Mouse (Mus musculus) forebrain, embryonic 14.5 days (tissue): ENCODE measurements at regions not wholly inside any gene's neighbourhood (a gene's known extent, or its start where the extent isn't known, plus 50 kb on each side); places are given as distances from the start of the nearest gene placed in this dataset.

Source experiments
- ATAC-seq: fragments of 200-750 bp; cut with Nextera tagmentation; 2 replicates; pipeline ENCODE4 v1.8.0; 2017; ENCODE audit warnings: mild to moderate bottlenecking, moderate library complexity
- DNase-seq: peaks from one replicate; pipeline ENCODE4 v3.0.0-alpha.2; 2015; ENCODE audit warnings: low spot score
- H3K27ac ChIP-seq: fragments of 300-500 bp; sonication (generic); 2 replicates; pipeline ENCODE4 v1.5.1; 2014; ENCODE audit warnings: low read depth, mild to moderate bottlenecking, control low read depth, low read length, moderate library complexity
- H3K27me3 ChIP-seq: fragments of 300-500 bp; sonication (generic); replicated peaks from 2 replicates; pipeline ENCODE4 v1.6.1; 2014; ENCODE audit warnings: low read length, control low read depth, mixed read lengths; ENCODE audit not compliant: control insufficient read depth, insufficient read depth
- H3K36me3 ChIP-seq: fragments of 300-500 bp; sonication (generic); 2 replicates; pipeline ENCODE4 v1.6.1; 2014; ENCODE audit warnings: low read length, control low read depth; ENCODE audit not compliant: control insufficient read depth, insufficient read depth
- H3K4me1 ChIP-seq: fragments of 300-500 bp; sonication (generic); 2 replicates; pipeline ENCODE4 v1.6.1; 2014; ENCODE audit warnings: antibody characterized with exemption, low read length, control low read depth; ENCODE audit not compliant: control insufficient read depth, insufficient read depth
- H3K4me2 ChIP-seq: fragments of 300-500 bp; sonication (generic); 2 replicates; pipeline ENCODE4 v1.6.1; 2014; ENCODE audit warnings: mild to moderate bottlenecking, control low read depth, low read length
- H3K4me3 ChIP-seq: fragments of 300-500 bp; sonication (generic); 2 replicates; pipeline ENCODE4 v1.5.1; 2014; ENCODE audit warnings: low read depth, low read length, control low read depth
- H3K9ac ChIP-seq: fragments of 300-500 bp; sonication (generic); 2 replicates; pipeline ENCODE4 v1.6.1; 2014; ENCODE audit warnings: mild to moderate bottlenecking, low read length, control low read depth, moderate library complexity
- H3K9me3 ChIP-seq: fragments of 300-500 bp; sonication (generic); replicated peaks from 2 replicates; pipeline ENCODE4 v1.6.1; 2016; ENCODE audit warnings: low read length, control low read depth, mixed read lengths; ENCODE audit not compliant: control insufficient read depth
- WGBS: fragments of 180-500 bp; shearing (Covaris S2); extraction: QIAGEN DNeasy Blood & Tissue Kit; methylation state at CpG from one replicate; pipeline ENCODE4 v1.1.7; 2014; 5-methylcytosine and 5-hydroxymethylcytosine counted together

DNA sequence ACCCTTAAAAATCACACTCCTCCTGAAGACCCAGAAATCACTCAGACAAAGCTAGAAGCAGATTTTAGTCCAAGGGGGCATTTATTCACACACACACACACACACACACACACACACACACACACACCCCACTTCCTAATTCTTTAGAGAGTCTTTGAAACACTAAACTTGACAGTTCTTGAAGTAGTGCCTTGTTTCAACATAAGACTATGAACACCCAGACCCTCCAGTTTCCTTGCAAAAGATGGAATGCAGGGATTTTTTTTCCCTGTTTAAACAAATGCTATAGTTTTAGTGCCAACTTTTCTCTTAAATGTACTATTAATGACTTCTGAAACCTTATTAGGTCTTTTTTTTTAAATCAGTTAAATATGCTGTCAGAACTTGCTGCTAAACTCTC is 279.2 kb upstream of the Fat1 start:
- H3K4me3 ChIP-seq, result no peak overlapping the region
- H3K9me3 ChIP-seq, result no peaks in the 10 kb centered on the region
- no peaks in the 10 kb centered on the region for H3K36me3 ChIP-seq
- H3K4me2 ChIP-seq, result no peak overlapping the region
- no peak overlapping the region for H3K9ac ChIP-seq
- H3K27ac ChIP-seq, result no peak overlapping the region
- ATAC-seq (no peak), DNase-seq (no peak)
- no peaks in the 10 kb centered on the region for H3K4me1 ChIP-seq
- H3K27me3 ChIP-seq, result no peaks in the 10 kb centered on the region

DNA sequence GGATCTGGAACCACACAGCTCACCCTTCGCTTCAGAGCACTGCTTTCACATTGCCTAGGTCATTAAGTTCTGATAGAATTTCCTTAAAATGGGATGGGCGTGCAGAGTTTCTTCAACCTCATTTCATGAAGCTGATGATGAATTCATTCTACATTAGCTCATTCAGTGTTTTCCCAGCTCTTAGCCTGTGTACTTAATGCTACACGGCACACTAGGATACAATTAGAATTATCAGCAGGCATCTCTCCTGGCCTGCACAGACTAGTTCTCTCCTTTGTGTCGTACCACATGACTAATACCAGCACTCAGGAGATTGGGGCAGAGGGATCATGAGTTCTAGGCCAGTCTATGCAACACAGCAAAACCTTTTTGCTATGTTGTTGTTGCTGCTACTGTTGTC is 278.8 kb upstream of the Fat1 start:
- Histone ChIP-seq H3K4me3 (no peak overlapping the region), H3K4me1 (no peaks in the 10 kb centered on the region), H3K9me3 (no peaks in the 10 kb centered on the region), H3K27me3 (no peaks in the 10 kb centered on the region), H3K36me3 (no peaks in the 10 kb centered on the region), H3K4me2 (no peak overlapping the region), H3K27ac (no peak overlapping the region), H3K9ac (no peak overlapping the region)
- ATAC-seq (no peak), DNase-seq (no peak)
- WGBS, result 73% methylated on average over 4 of the region's 4 CpGs

GRCm38 (mm10) chr8:44661696-44662095 is 273.6 kb upstream of the Fat1 start:
- Histone ChIP-seq H3K4me2 (no peak overlapping the region), H3K9ac (no peak overlapping the region), H3K9me3 (no peaks in the 10 kb centered on the region), H3K36me3 (no peaks in the 10 kb centered on the region), H3K4me1 (no peaks in the 10 kb centered on the region), H3K27me3 (no peaks in the 10 kb centered on the region), H3K4me3 (no peak overlapping the region), H3K27ac (no peak overlapping the region)
- DNase-seq (no peak), ATAC-seq (no peak)
- whole genome bisulfite sequencing, result 71% methylated on average over 2 of the region's 2 CpGs

DNA sequence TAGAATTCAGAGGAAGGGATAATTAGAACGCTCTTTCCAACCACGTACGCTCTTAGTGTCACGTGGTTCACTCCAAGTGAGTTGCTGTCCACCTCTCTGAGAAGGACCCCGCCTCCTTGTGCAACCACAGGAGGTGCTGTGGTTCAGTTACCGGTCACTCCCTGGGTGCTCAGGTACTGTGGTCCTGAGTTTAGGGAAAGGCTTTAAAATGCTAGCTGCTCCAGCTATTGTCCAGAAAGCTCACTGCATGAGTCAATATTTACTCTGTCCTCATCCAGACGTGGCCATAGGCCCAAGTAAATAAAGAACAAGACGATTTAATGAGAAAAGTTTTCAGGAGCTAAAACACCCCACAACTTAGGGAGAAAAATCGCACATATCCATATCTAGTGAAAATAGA is 248.1 kb upstream of the Fat1 start:
- H3K27ac ChIP-seq, result no peak overlapping the region
- WGBS, result 92% methylated on average over 9 of the region's 9 CpGs
- DNase-seq (no peak), ATAC-seq (no peak)
- no peaks in the 10 kb centered on the region for H3K27me3 ChIP-seq
- H3K4me3 ChIP-seq, result no peak overlapping the region
- H3K4me1 ChIP-seq, result no peaks in the 10 kb centered on the region
- no peak overlapping the region for H3K4me2 ChIP-seq
- no peaks in the 10 kb centered on the region for H3K36me3 ChIP-seq
- no peak overlapping the region for H3K9ac ChIP-seq
- no peaks in the 10 kb centered on the region for H3K9me3 ChIP-seq

DNA sequence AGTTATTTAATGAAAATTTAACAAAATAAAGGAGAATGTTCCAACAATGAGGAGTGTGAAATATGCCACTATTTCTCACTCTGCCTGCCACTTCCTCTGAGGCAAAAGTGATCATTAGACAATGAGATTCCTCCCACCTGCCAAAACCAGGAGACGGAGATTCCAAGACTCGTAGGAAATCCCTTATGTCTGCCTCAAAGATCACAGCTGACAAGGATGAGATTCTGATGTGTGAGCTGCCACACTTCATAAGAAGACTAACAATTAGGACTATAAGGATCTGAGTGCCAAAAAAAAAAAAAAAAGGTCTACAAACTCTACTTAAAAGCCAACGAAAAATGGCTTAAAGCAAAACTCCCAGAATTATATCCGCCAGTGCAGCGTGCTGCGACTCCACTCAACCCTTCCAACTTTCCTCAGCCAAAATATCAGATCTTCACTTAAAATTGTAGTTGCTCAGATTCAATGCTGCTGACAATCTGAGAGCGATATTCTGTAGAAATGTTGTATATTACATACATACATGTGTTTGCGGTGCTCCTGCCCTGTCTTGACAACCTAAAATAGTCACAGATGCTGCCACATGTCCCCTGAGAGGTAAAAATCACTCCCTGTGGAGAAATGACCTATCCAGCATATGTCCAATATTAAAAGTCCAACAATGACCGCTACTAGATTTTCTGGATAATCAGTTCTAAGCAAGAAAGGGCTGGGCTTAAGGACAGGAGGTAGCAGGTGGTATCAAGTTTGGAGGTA is 245.2 kb upstream of the Fat1 start:
- Histone ChIP-seq H3K27me3 (no peaks in the 10 kb centered on the region), H3K9me3 (no peaks in the 10 kb centered on the region), H3K4me2 (no peak overlapping the region), H3K4me3 (no peak overlapping the region), H3K9ac (no peak overlapping the region), H3K27ac (no peak overlapping the region), H3K36me3 (no peaks in the 10 kb centered on the region), H3K4me1 (0 out of 2 replicates have a peak, but pooled peaks cover 9% of the 10 kb centered on the region)
- ATAC-seq, result no peak
- WGBS, result 83% methylated on average over 9 of the region's 9 CpGs
- DNase-seq, result no peak

GRCm38 (mm10) chr8:44690593-44690950 is 244.7 kb upstream of the Fat1 start:
- H3K4me3 ChIP-seq, result no peak overlapping the region
- no peaks in the 10 kb centered on the region for H3K36me3 ChIP-seq
- H3K9ac ChIP-seq, result no peak overlapping the region
- no peaks in the 10 kb centered on the region for H3K27me3 ChIP-seq
- no peak overlapping the region for H3K27ac ChIP-seq
- ATAC-seq, result no peak
- 0 out of 2 replicates have a peak, but pooled peaks cover 11% of the 10 kb centered on the region for H3K4me1 ChIP-seq
- no peaks in the 10 kb centered on the region for H3K9me3 ChIP-seq
- DNase-seq, result no peak
- no peak overlapping the region for H3K4me2 ChIP-seq
- WGBS, result 83% methylated on average over 4 of the region's 4 CpGs

GRCm38 (mm10) chr8:44691140-44691539 is 244.1 kb upstream of the Fat1 start:
- Histone ChIP-seq H3K4me2 (no peak overlapping the region), H3K27me3 (no peaks in the 10 kb centered on the region), H3K9ac (no peak overlapping the region), H3K36me3 (no peaks in the 10 kb centered on the region), H3K4me3 (no peak overlapping the region), H3K9me3 (no peaks in the 10 kb centered on the region), H3K4me1 (peaks cover 16% of the 10 kb centered on the region; the same call in 1 of the 2 replicates), H3K27ac (no peak overlapping the region)
- DNase-seq (no peak), ATAC-seq (no peak)
- whole genome bisulfite sequencing, result 82% methylated on average over 7 of the region's 7 CpGs

DNA sequence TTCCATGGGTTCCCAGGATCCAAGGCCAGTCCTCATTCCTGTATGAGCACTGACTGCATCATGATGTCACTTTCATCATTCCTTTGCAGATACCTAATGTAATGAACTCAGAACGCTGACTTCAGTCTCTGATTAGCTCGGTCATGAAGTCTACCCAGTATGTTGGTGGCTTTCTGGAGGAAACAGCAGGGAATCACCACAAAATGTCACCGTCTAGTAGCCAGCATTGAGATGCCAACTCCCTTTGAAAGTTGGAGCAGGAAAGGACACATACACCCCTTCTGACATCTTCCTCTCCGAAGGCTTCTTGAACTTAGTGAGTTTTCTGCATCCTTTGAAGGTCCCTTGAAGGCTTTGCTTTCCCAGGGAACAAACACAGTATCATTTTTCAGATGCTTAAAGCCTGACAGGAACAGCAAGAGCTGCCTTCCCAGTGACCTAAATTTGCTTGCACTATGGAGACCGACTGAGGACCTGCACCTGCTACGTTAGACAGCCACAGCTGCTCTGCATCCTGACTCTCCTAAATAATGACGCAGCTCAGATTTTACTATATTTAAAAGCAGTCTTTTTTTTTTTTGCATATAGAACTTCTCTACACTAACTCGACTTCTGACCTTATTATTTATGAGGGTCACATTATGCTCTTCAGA is 243.1 kb upstream of the Fat1 start:
- Histone ChIP-seq H3K27me3 (no peaks in the 10 kb centered on the region), H3K36me3 (no peaks in the 10 kb centered on the region), H3K9ac (no peak overlapping the region), H3K27ac (no peak overlapping the region), H3K4me3 (no peak overlapping the region), H3K9me3 (no peaks in the 10 kb centered on the region), H3K4me1 (peaks cover 24% of the 10 kb centered on the region), H3K4me2 (no peak overlapping the region)
- 82% methylated on average over 8 of the region's 8 CpGs for WGBS
- ATAC-seq, result no peak
- no peak for DNase-seq

DNA sequence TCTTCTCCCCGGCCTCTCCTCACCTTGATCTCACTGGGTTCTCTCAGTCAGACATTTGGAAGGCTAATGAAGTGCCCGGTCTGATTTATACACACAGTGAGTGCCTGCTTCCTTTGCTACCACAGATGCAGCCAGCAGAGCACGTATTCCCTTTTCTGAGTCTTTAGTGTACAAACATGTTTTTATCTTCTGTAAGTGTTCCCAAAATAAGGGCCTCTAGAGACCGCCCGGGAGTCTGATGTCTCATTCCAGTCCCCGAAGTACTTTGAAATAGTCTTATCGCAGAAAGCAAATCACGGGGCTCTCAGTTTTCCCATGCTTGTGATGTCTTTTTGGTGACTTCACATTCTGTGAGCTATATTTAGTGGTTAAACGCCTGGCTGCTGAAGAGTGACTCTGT is 240.4 kb upstream of the Fat1 start:
- Histone ChIP-seq H3K9me3 (no peaks in the 10 kb centered on the region), H3K27me3 (no peaks in the 10 kb centered on the region), H3K27ac (no peak overlapping the region), H3K4me3 (no peak overlapping the region), H3K4me2 (no peak overlapping the region), H3K9ac (no peak overlapping the region), H3K36me3 (no peaks in the 10 kb centered on the region), H3K4me1 (peaks cover 24% of the 10 kb centered on the region)
- WGBS, result 59% methylated on average over 9 of the region's 9 CpGs
- ATAC-seq (no peak), DNase-seq (peak; percentile 29)
